Mouse (Mus musculus) spleen, adult 2 months (tissue): ENCODE results near the gene Ccno.

ENCODE experiments used
- CTCF ChIP-seq: fragments of 200-500 bp; IDR thresholded peaks from 2 replicates; pipeline ENCODE4 v1.5.1; 2011; ENCODE audit warnings: mild to moderate bottlenecking, inconsistent platforms; ENCODE audit not compliant: insufficient read depth, insufficient read length, insufficient replicate concordance; ENCODE audit errors: extremely low read depth
- POLR2A ChIP-seq: fragments of 200-500 bp; IDR thresholded peaks from 2 replicates; pipeline ENCODE4 v1.6.1; 2011; ENCODE audit warnings: low read depth, low read length, inconsistent platforms

DNA sequence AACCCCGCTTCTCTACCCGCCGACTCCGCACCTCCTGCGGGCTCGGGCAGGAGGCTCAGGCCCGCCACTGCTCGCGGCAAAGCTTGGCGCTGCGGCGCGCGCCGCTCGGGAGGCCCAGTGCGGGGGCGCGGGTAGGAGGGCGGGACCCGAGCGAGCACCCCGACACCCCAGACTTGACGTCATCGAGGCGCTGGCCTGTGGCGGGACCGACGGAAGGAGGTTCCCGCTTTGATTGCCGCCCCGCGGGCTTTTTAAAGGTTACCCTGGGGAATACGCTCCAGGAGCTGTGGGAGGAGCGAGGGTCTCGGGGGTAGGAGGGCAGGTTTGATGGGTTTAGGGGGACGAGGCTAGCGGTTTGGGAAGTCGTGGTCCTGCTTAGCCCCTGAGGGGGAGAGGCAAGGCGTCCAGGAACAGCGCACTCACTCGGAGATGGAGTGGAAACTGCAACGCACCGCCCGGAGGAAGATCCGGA is 47.4 kb downstream of the Ccno start, which contains the start of gene Cdc20b:
- TF ChIP-seq POLR2A = no peak
- no peak for TF ChIP-seq CTCF
